In the genomic region with DNA sequence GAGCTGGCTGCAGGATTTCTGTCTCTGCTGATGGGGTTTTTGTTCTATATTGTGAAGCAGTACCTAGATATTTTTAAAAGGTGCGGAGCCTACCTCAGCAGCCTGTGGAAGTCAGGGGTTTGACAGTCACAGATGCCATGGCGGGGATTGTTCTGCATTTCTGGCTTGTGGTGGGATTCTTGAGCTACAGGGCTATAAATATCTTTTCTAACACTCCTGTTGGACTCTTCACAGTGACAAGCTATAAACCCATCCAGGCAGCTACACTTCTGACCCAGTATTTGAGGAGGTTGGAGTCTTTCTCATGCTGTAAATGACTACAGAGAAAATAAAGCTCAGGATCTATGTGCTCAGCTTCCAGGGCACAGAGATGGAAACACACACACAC, we compare ENCODE assay signal across 12 mouse cellular contexts.
DNase-seq lines count a peak whose midpoint lies in the region; ATAC-seq lines count a peak whose summit lies in the region.
"Had no signal": no experiment of that assay in that cellular context is flagged by ENCODE, and none has a peak within 500 bp of the region (broad histone marks: within the 10 kb centered on the region; RNA-seq: fewer than 3 reads in every experiment).

No protein-coding gene starts in this region.

- no peaks in the 10 kb centered on the region for H3K27me3 ChIP-seq in forebrain, embryonic 15.5 days
- H3K27me3 ChIP-seq in forebrain, embryonic 12.5 days: no peaks in the 10 kb centered on the region
- H3K27me3 ChIP-seq in embryonic facial prominence, embryonic 14.5 days (replicated peaks; ENCODE audit: control insufficient read depth, insufficient read depth, low read length): no peaks in the 10 kb centered on the region
- H3K27me3 ChIP-seq: liver, embryonic 13.5 days; neural tube, embryonic 15.5 days had no signal

- WGBS in forebrain, embryonic 15.5 days: 84% methylated on average over 2 of the region's 2 CpGs
- WGBS in forebrain, embryonic 12.5 days: 86% methylated on average over 2 of the region's 2 CpGs
- whole genome bisulfite sequencing in embryonic facial prominence, embryonic 14.5 days: 91% methylated on average over 2 of the region's 2 CpGs

- H3K36me3 ChIP-seq in forebrain, embryonic 15.5 days: no peaks in the 10 kb centered on the region
- H3K36me3 ChIP-seq in forebrain, embryonic 12.5 days (replicated peaks): no peaks in the 10 kb centered on the region
- H3K36me3 ChIP-seq in embryonic facial prominence, embryonic 14.5 days (ENCODE audit: control insufficient read depth, insufficient read depth, low read length): no peaks in the 10 kb centered on the region
- H3K36me3 ChIP-seq: liver, embryonic 13.5 days; neural tube, embryonic 15.5 days had no signal

- DNase-seq in kidney, postnatal 4 days: peak; percentile 7 to 20
- DNase-seq in kidney, postnatal 36 days: no peak
- no peak for DNase-seq in embryonic facial prominence, embryonic 14.5 days (ENCODE audit: low spot score)
- DNase-seq in heart, postnatal 4 days: peak; percentile 14
- DNase-seq in urinary bladder, postnatal 10 days (ENCODE audit: low spot score): no peak
- no peak for DNase-seq in urinary bladder, postnatal 25 days (ENCODE audit: low spot score)
- DNase-seq: cerebellum, adult 9-11 months; gastrocnemius, postnatal 10 days; liver, embryonic 13.5 days had no signal

- ATAC-seq in forebrain, embryonic 15.5 days (replicated peaks): no peak
- no peak for ATAC-seq in forebrain, embryonic 12.5 days (ENCODE audit: low FRiP score)
- ATAC-seq in embryonic facial prominence, embryonic 14.5 days (ENCODE audit: low read depth): no peak

- no peak overlapping the region for H3K4me2 ChIP-seq in forebrain, embryonic 15.5 days (replicated peaks)
- H3K4me2 ChIP-seq in forebrain, embryonic 12.5 days: no peak overlapping the region
- H3K4me2 ChIP-seq in embryonic facial prominence, embryonic 14.5 days (ENCODE audit: low read depth, low read length): no peak overlapping the region
- H3K4me2 ChIP-seq: liver, embryonic 13.5 days; neural tube, embryonic 15.5 days had no signal

- no peaks in the 10 kb centered on the region for H3K9me3 ChIP-seq in forebrain, embryonic 15.5 days
- no peaks in the 10 kb centered on the region for H3K9me3 ChIP-seq in forebrain, embryonic 12.5 days
- no peaks in the 10 kb centered on the region for H3K9me3 ChIP-seq in embryonic facial prominence, embryonic 14.5 days (ENCODE audit: control insufficient read depth, low read length)
- H3K9me3 ChIP-seq: liver, embryonic 13.5 days; neural tube, embryonic 15.5 days had no signal

- peaks cover 7% of the 10 kb centered on the region; the same call in 1 of the 2 replicates for H3K4me1 ChIP-seq in forebrain, embryonic 15.5 days
- no peaks in the 10 kb centered on the region for H3K4me1 ChIP-seq in forebrain, embryonic 12.5 days
- H3K4me1 ChIP-seq in embryonic facial prominence, embryonic 14.5 days (ENCODE audit: control insufficient read depth, insufficient read depth, low read length): peaks cover 8% of the 10 kb centered on the region
- H3K4me1 ChIP-seq: neural tube, embryonic 15.5 days had no signal

- no peak overlapping the region for H3K4me3 ChIP-seq in forebrain, embryonic 15.5 days
- no peak overlapping the region for H3K4me3 ChIP-seq in forebrain, embryonic 12.5 days (replicated peaks)
- H3K4me3 ChIP-seq in embryonic facial prominence, embryonic 14.5 days (ENCODE audit: low read depth, low read length): no peak overlapping the region
- H3K4me3 ChIP-seq: liver, embryonic 13.5 days; neural tube, embryonic 15.5 days had no signal

- peak overlapping the region; percentile 76 for H3K27ac ChIP-seq in forebrain, embryonic 15.5 days (replicated peaks)
- H3K27ac ChIP-seq in forebrain, embryonic 12.5 days: no peak overlapping the region
- peak overlapping the region; percentile 7; the same call in 1 of the 2 replicates for H3K27ac ChIP-seq in embryonic facial prominence, embryonic 14.5 days (replicated peaks; ENCODE audit: low read depth, low read length)
- H3K27ac ChIP-seq: liver, embryonic 13.5 days; neural tube, embryonic 15.5 days had no signal

- H3K9ac ChIP-seq in forebrain, embryonic 15.5 days (replicated peaks): no peak overlapping the region
- no peak overlapping the region for H3K9ac ChIP-seq in forebrain, embryonic 12.5 days
- no peak overlapping the region for H3K9ac ChIP-seq in embryonic facial prominence, embryonic 14.5 days (ENCODE audit: low read depth, low read length)
- H3K9ac ChIP-seq: liver, embryonic 13.5 days; neural tube, embryonic 15.5 days had no signal

Comparison
In these comparisons a context has a peak if more than half of its experiments do, and no peak if none do; other contexts are left out.
1. DNase-seq: peak in kidney, postnatal 4 days (2 of 2) and heart, postnatal 4 days (single experiment); none in kidney, postnatal 36 days (0 of 2), embryonic facial prominence, embryonic 14.5 days (single experiment), urinary bladder, postnatal 10 days (single experiment) and urinary bladder, postnatal 25 days (single experiment).